Mouse (Mus musculus) lung, embryonic 15.5 days (tissue): ENCODE data around the gene Zpbp2. TPM values are rescaled to one million over a fixed set of nuclear protein-coding genes. Genes with fewer than 3 reads are reported as not detected.

Experiments
- ATAC-seq: fragments of 200-750 bp; cut with Nextera tagmentation; 2 replicates; pipeline ENCODE4 v1.8.0; 2017; ENCODE audit warnings: moderate number of reproducible peaks, borderline replicate concordance; ENCODE audit not compliant: low FRiP score, low TSS enrichment; ENCODE audit errors: extremely low read depth
- H3K27ac ChIP-seq: fragments of 300-500 bp; sonication (generic); 2 replicates; pipeline ENCODE4 v1.5.1; 2015; ENCODE audit warnings: moderate library complexity, mild to moderate bottlenecking, inconsistent platforms
- H3K27me3 ChIP-seq: fragments of 300-500 bp; sonication (generic); 2 replicates; pipeline ENCODE4 v1.6.1; 2015; ENCODE audit warnings: inconsistent platforms
- H3K36me3 ChIP-seq: fragments of 300-500 bp; sonication (generic); 2 replicates; pipeline ENCODE4 v1.6.1; 2015; ENCODE audit warnings: inconsistent platforms
- H3K4me1 ChIP-seq: fragments of 300-500 bp; sonication (generic); 2 replicates; pipeline ENCODE4 v1.6.1; 2015; ENCODE audit warnings: inconsistent platforms
- H3K4me2 ChIP-seq: fragments of 300-500 bp; sonication (generic); 2 replicates; pipeline ENCODE4 v1.6.1; 2015; ENCODE audit warnings: inconsistent platforms, mild to moderate bottlenecking, moderate library complexity
- H3K4me3 ChIP-seq: fragments of 300-500 bp; sonication (generic); 2 replicates; pipeline ENCODE4 v1.5.1; 2015; ENCODE audit warnings: mild to moderate bottlenecking, inconsistent platforms
- H3K9ac ChIP-seq: fragments of 300-500 bp; sonication (generic); 2 replicates; pipeline ENCODE4 v1.6.1; 2015; ENCODE audit warnings: inconsistent platforms
- H3K9me3 ChIP-seq: fragments of 300-500 bp; sonication (generic); 2 replicates; pipeline ENCODE4 v1.6.1; 2016; ENCODE audit warnings: inconsistent platforms
- WGBS: fragments of 180-500 bp; shearing (Covaris S2); methylation state at CpG from one replicate; pipeline ENCODE4 v1.1.7; 2015; 5-methylcytosine and 5-hydroxymethylcytosine counted together
- polyA plus RNA-seq: library from polyadenylated mRNA; unstranded; fragments of >200 nt; fragmentation: Nextera tagmentation; extraction: Ambion mirVana; gene quantifications from 2 replicates; pipeline ENCODE4 v1.2.1, GENCODE M21; 2015

The Zpbp2 gene
- polyA plus RNA-seq, 1 experiment from 2014 or later: 0.14 TPM

DNA sequence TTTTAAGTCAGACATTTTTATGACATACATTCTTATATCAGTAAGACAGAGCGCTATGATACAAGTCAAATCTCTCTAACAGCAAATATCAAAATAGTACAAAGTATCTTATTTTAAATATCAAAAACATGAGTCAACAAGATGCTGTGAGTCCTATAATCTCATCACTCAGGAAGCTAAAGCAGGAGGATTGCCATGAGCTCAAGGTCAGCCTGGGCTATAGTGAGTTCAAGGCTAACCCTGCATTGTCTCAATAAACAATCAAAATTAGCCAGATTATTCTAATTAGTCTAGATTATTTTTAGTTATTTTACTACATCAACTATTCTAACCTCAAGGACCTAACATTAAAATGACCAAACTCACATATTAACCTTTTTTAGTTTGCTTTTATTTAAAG lies 7.5 kb upstream of the Zpbp2 start:
- ATAC-seq: no peak
- H3K9me3 ChIP-seq: no peaks in the 10 kb centered on the region

DNA sequence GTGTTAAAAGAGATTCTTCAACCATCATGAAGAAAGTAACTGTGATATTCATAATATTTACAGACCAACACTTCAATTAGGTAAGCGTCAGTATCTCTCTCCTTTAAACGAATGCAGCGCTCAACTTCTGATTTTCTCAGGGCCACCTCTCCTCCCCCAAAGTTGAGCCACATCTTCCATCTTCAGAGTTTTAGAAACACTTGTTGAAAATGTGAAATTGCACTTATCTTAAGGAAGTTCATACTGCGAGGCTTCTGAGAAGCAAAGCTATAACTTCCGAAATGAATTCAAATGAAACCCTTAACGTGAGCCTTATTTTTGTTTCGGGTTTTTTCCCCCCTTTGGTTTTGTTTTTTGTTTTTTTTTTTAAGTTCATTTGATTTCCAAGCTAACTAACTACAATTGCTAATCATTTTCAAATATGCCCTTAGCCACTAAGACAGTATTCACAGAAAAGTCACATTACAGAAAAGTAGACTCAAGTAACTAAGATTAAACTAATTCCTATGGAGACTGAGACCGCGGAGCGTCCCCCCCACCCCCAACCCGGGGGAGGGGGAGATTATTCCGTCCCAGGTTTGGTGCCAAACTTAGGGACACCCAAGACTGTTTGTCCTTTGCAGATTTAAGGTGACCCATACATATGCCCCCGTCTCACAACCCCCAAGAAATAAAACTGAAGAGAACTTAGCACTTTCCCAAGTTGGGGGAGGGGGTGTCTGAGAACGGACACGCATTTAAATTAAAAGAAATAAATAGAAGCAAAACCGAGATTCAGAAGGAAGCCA lies 5.8 kb upstream of the Zpbp2 start:
- 3% methylated on average over 16 of the region's 16 CpGs for WGBS
- H3K27me3 ChIP-seq: peaks cover 82% of the 10 kb centered on the region
- no peak for ATAC-seq

More for the DNA sequence above, 7.5 kb upstream of the Zpbp2 start:
- Histone ChIP-seq H3K27ac (no peak overlapping the region), H3K4me2 (no peak overlapping the region), H3K9ac (no peak overlapping the region), H3K36me3 (no peaks in the 10 kb centered on the region), H3K27me3 (peaks cover 65% of the 10 kb centered on the region), H3K4me3 (no peak overlapping the region), H3K4me1 (peaks cover 8% of the 10 kb centered on the region)
- WGBS: 71% methylated on average over 1 of the region's 1 CpGs

GRCm38 (mm10) chr11:98545711-98546231 lies 5.1 kb upstream of the Zpbp2 start, which contains the start of gene Ikzf3:
TSS of gene Ikzf3 (minus strand) at chr11:98546031.
- Histone ChIP-seq H3K27me3 (peaks cover 89% of the 10 kb centered on the region), H3K9me3 (no peaks in the 10 kb centered on the region), H3K4me2 (peak within 1 kb of the TSS; percentile 88), H3K4me3 (peak within 1 kb of the TSS; percentile 45), H3K9ac (peak within 1 kb of the TSS; percentile 24; the same call in 1 of the 2 replicates), H3K36me3 (no peaks in the 10 kb centered on the region), H3K27ac (no peak within 1 kb of the TSS), H3K4me1 (peaks cover 13% of the 10 kb centered on the region)
- WGBS: under 1% methylated on average over 58 of the region's 58 CpGs
- ATAC-seq: no peak

More for the DNA sequence above, 5.8 kb upstream of the Zpbp2 start:
- H3K36me3 ChIP-seq: no peaks in the 10 kb centered on the region
- no peaks in the 10 kb centered on the region for H3K9me3 ChIP-seq
- H3K9ac ChIP-seq: no peak overlapping the region
- peak overlapping the region; percentile 88 for H3K4me2 ChIP-seq
- no peak overlapping the region for H3K27ac ChIP-seq
- H3K4me3 ChIP-seq: peak overlapping the region; percentile 45
- peaks cover 8% of the 10 kb centered on the region for H3K4me1 ChIP-seq

GRCm38 (mm10) chr11:98546529-98547307 lies 4.2 kb upstream of the Zpbp2 start:
- no peak overlapping the region for H3K4me2 ChIP-seq
- H3K9ac ChIP-seq: no peak overlapping the region
- H3K9me3 ChIP-seq: no peaks in the 10 kb centered on the region
- no peaks in the 10 kb centered on the region for H3K36me3 ChIP-seq
- H3K4me1 ChIP-seq: peaks cover 13% of the 10 kb centered on the region
- H3K27me3 ChIP-seq: peaks cover 81% of the 10 kb centered on the region
- 38% methylated on average over 12 of the region's 12 CpGs for WGBS
- no peak overlapping the region for H3K4me3 ChIP-seq
- no peak overlapping the region for H3K27ac ChIP-seq
- no peak for ATAC-seq

GRCm38 (mm10) chr11:98547308-98547693 lies 3.6 kb upstream of the Zpbp2 start:
- no peak overlapping the region for H3K27ac ChIP-seq
- H3K4me3 ChIP-seq: no peak overlapping the region
- WGBS: 50% methylated on average over 3 of the region's 3 CpGs

DNA sequence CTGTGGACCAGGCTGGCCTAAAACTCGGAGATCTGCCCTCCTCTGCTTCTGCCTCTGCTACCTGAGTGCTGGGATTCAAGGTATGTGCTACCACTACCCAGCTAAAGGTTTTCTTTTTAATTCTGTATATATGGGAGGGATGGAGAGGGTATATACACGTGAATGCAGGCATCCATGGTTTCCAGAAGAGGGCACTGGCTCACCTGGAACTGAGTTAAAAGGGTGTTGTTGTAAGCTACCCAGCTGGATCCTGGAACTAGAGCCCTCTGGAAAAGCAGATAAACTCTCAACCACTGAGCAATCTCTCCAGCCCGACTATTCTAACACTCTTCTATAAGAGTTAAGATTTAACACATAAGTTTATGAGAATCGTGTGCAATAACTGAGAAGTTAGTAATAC lies 1.5 kb upstream of the Zpbp2 start:
- ATAC-seq: no peak
- Histone ChIP-seq H3K4me3 (no peak overlapping the region), H3K27me3 (peaks cover 65% of the 10 kb centered on the region), H3K36me3 (no peaks in the 10 kb centered on the region), H3K4me1 (peaks cover 13% of the 10 kb centered on the region), H3K4me2 (no peak overlapping the region), H3K9ac (no peak overlapping the region), H3K27ac (no peak overlapping the region), H3K9me3 (no peaks in the 10 kb centered on the region)
- WGBS: 58% methylated on average over 4 of the region's 4 CpGs

More at GRCm38 (mm10) chr11:98547308-98547693, 3.6 kb upstream of the Zpbp2 start:
- ATAC-seq: no peak
- Histone ChIP-seq H3K27me3 (peaks cover 77% of the 10 kb centered on the region), H3K4me2 (no peak overlapping the region), H3K36me3 (no peaks in the 10 kb centered on the region), H3K9ac (no peak overlapping the region), H3K4me1 (peaks cover 13% of the 10 kb centered on the region), H3K9me3 (no peaks in the 10 kb centered on the region)

DNA sequence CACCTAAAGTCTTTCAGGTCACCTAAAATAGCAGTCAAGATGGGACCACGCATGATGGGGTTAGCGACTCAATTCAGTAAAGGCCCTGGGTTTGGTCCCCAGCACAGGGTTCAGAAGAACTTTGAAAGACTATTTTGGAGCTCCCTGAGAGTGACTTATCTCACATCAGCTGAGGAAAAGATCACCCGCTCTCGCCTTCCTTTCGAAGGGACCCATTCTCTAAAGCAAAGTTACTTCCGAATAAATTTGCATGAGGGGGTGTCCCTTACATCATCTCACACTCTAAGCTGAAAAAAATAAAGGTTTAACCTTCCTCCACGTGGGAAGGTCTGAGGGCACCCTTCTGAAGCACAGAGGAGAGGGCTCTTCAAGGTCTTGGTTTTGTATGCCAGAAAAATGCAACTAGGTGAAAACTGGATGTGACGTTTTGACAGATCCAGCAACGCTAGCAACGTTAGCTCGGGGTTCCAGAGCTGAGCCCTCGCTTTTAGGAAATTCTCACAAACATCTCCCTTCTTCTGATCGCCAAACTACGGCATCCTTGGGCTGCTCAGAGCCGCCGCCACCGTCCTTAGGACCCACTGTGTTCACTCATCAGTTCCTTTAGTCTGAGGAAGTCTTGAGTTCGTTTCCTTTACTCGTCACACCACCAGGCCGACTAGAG lies 454 bp upstream of the Zpbp2 start:
- peaks cover 57% of the 10 kb centered on the region for H3K27me3 ChIP-seq
- H3K4me2 ChIP-seq: peak overlapping the region; percentile 78
- peak overlapping the region; percentile 78 for H3K4me3 ChIP-seq
- H3K36me3 ChIP-seq: no peaks in the 10 kb centered on the region
- no peak overlapping the region for H3K27ac ChIP-seq
- ATAC-seq: 0 out of 2 replicates have a peak, but pooled peaks have one; percentile 1
- H3K4me1 ChIP-seq: peaks cover 10% of the 10 kb centered on the region
- no peaks in the 10 kb centered on the region for H3K9me3 ChIP-seq
- 17% methylated on average over 20 of the region's 20 CpGs for WGBS
- H3K9ac ChIP-seq: peak overlapping the region; percentile 62

- H3K4me3 ChIP-seq: no peak overlapping the region
- no peak for ATAC-seq
- no peaks in the 10 kb centered on the region for H3K9me3 ChIP-seq
- no peaks in the 10 kb centered on the region for H3K36me3 ChIP-seq
- no peak overlapping the region for H3K9ac ChIP-seq
- H3K27ac ChIP-seq: no peak overlapping the region
- no peak overlapping the region for H3K4me2 ChIP-seq
- H3K27me3 ChIP-seq: peaks cover 25% of the 10 kb centered on the region
- 84% methylated on average over 4 of the region's 4 CpGs for WGBS
- H3K4me1 ChIP-seq: peaks cover 6% of the 10 kb centered on the region
Observed at GRCm38 (mm10) chr11:98553966-98554365, 3.1 kb downstream of the Zpbp2 start.

DNA sequence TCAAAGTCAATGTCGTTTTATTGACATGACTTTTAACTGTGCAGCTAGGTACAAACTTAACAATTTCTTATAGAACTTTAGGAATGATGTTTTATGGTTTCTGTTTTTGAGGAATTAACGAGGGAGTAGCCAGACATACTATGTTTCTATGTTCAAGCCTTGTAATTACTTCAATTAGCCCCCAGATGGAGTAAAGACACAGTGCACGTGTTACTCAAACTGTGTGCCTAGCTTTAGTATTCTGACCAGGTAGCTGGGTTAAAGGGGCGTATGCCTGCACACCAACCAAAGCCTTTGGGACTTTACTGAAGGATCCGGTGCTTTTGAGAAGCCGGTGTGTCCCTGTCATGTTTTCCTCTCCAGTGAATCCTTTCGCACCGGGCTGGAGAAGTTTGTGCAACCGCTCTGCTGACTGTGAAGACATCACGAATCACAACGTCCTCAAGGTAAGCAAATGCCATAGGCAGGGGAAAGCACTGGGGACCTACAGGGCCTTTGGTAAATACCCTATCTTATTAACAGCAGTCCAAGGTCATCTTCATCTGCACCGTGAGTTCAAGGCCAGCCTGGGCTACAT lies 4.3 kb downstream of the Zpbp2 start:
- no peak overlapping the region for H3K4me3 ChIP-seq
- no peak overlapping the region for H3K27ac ChIP-seq
- H3K4me1 ChIP-seq: peaks cover 6% of the 10 kb centered on the region
- no peak for ATAC-seq
- H3K9ac ChIP-seq: no peak overlapping the region
- peaks cover 17% of the 10 kb centered on the region for H3K27me3 ChIP-seq
- WGBS: 63% methylated on average over 12 of the region's 12 CpGs
- H3K9me3 ChIP-seq: no peaks in the 10 kb centered on the region
- H3K36me3 ChIP-seq: no peaks in the 10 kb centered on the region
- H3K4me2 ChIP-seq: no peak overlapping the region

GRCm38 (mm10) chr11:98560942-98561341 lies 10.0 kb downstream of the Zpbp2 start:
- Histone ChIP-seq H3K4me2 (no peak overlapping the region), H3K4me1 (no peaks in the 10 kb centered on the region), H3K27me3 (peaks cover 14% of the 10 kb centered on the region), H3K9me3 (no peaks in the 10 kb centered on the region), H3K36me3 (no peaks in the 10 kb centered on the region), H3K9ac (no peak overlapping the region), H3K27ac (no peak overlapping the region), H3K4me3 (no peak overlapping the region)
- ATAC-seq: no peak
- 16% methylated on average over 7 of the region's 7 CpGs for WGBS

- H3K27ac ChIP-seq: no peak overlapping the region
- H3K9ac ChIP-seq: no peak overlapping the region
- no peak overlapping the region for H3K4me3 ChIP-seq
- WGBS: 77% methylated on average over 3 of the region's 3 CpGs
- no peak for ATAC-seq
- H3K4me1 ChIP-seq: no peaks in the 10 kb centered on the region
- no peaks in the 10 kb centered on the region for H3K9me3 ChIP-seq
- no peak overlapping the region for H3K4me2 ChIP-seq
- H3K27me3 ChIP-seq: peaks cover 13% of the 10 kb centered on the region
- H3K36me3 ChIP-seq: no peaks in the 10 kb centered on the region
Observed at GRCm38 (mm10) chr11:98563025-98563424, 12.1 kb downstream of the Zpbp2 start.
